Comparison of ENCODE assay signal across 32 mouse cellular contexts in the genomic region with DNA sequence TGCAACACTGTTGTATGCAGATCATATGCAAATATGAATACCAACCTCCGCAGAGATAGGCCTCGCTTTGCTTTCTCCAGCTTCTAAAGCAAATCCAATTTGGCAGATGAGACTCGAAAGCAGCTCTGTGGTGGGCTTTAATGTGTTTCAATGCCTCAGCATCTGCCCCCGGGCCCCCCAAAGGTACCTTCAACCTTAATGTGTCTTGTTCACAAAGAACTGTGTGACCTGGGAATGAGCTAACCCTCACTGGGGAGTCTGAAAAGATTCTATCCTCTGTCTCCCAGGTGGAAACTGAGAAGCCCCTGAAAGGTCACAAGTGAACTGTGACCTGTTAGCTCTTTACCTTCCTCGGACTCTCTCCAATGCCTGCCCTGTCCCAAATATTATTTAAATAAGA. TPM values are rescaled to one million over a fixed set of nuclear protein-coding genes. Genes with fewer than 3 reads are reported as not detected.
"Had no signal": no experiment of that assay in that cellular context is flagged by ENCODE, and none has a peak within 500 bp of the region (broad histone marks: within the 10 kb centered on the region; RNA-seq: fewer than 3 reads in every experiment).

No protein-coding gene starts in this region.

- ATAC-seq: hindbrain, postnatal 0 days; intestine, embryonic 16.5 days had no signal

- H3K27ac ChIP-seq: heart, adult 2 months; heart, embryonic 13.5 days; heart, embryonic 15.5 days; hindbrain, postnatal 0 days; layer of hippocampus, adult 2 months; left cerebral cortex, adult 2 months; limb, embryonic 12.5 days had no signal

- H3K36me3 ChIP-seq: heart, embryonic 13.5 days; heart, embryonic 15.5 days; limb, embryonic 10.5 days; limb, embryonic 12.5 days had no signal

- H3K4me2 ChIP-seq: heart, embryonic 11.5 days; heart, embryonic 13.5 days; heart, embryonic 15.5 days; hindbrain, embryonic 14.5 days; limb, embryonic 12.5 days; liver, embryonic 11.5 days had no signal

- H3K9ac ChIP-seq: heart, embryonic 13.5 days; heart, embryonic 15.5 days; hindbrain, embryonic 14.5 days; limb, embryonic 12.5 days had no signal

- H3K9me3 ChIP-seq: heart, embryonic 13.5 days; heart, embryonic 15.5 days; limb, embryonic 10.5 days; limb, embryonic 12.5 days had no signal

- DNase-seq: gastrocnemius, postnatal 14 days; gastrocnemius, postnatal 36 days; heart, adult 11 months; heart, adult 2 months; heart, postnatal 14 days; heart, postnatal 36 days; kidney, adult 11 months; kidney, adult 8-10 months; kidney, postnatal 10 days; kidney, postnatal 25 days; kidney, postnatal 4 days; liver had no signal

- H3K4me3 ChIP-seq: heart, adult 2 months; heart, embryonic 13.5 days; heart, embryonic 15.5 days; layer of hippocampus, adult 2 months; left cerebral cortex, adult 2 months; limb, embryonic 10.5 days; limb, embryonic 12.5 days had no signal

- H3K27me3 ChIP-seq: heart, embryonic 13.5 days; heart, embryonic 15.5 days; limb, embryonic 12.5 days had no signal

RNA-seq across cellular contexts. Expression of gene Cpvl, which starts 11.9 kb away (rescaled TPM):
- total RNA-seq: gastrocnemius, adult 18-20 months; gastrocnemius, adult 8-10 months; gastrocnemius, postnatal 14 days; gastrocnemius, postnatal 36 days; heart, adult 2 months; heart, postnatal 14 days; heart, postnatal 36 days; hematopoietic stem cell, adult 5-6 weeks; hindbrain, postnatal 0 days; layer of hippocampus, adult 2 months; layer of hippocampus, postnatal 10 days; left cerebral cortex, adult 2 months; left cerebral cortex, postnatal 14 days; left cerebral cortex, postnatal 36 days had no signal
- polyA plus RNA-seq: gonadal fat pad, adult 2 months; heart, adult 2 months; heart, embryonic 11.5 days; heart, embryonic 13.5 days; heart, embryonic 15.5 days; heart, postnatal 0 days; hindbrain, embryonic 14.5 days; intestine, embryonic 14.5 days; liver, embryonic 11.5 days had no signal
